Mouse (Mus musculus): ENCODE results near the gene Sspn.

GRCm38 (mm10) chr6:145893366-145894021 is 37.9 kb upstream of the Sspn start:
- no peak for TF ChIP-seq POLR2A (IDR thresholded peaks at IDR 0.05; ENCODE audit: extremely low read depth, insufficient read depth, low read length)
- TF ChIP-seq CTCF (IDR thresholded peaks at IDR 0.05; ENCODE audit: extremely low read depth, insufficient read depth, low read length) = no peak
